Mouse (Mus musculus) forebrain, embryonic 15.5 days (tissue): ENCODE data around the gene Sowahd. TPM values are rescaled to one million over a fixed set of nuclear protein-coding genes. Genes with fewer than 3 reads are reported as not detected.

ENCODE experiments used
- polyA plus RNA-seq: library from polyadenylated mRNA; unstranded; fragments of >200 nt; fragmentation: Nextera tagmentation; extraction: Ambion mirVana; gene quantifications from 2 replicates; pipeline ENCODE4 v1.2.1, GENCODE M21; 2015

The Sowahd gene
- polyA plus RNA-seq, 1 experiment from 2014 or later, result not detected

Other genes with a start within 250 kb of the Sowahd start
- gene Ube2a, start 174.9 kb upstream of the Sowahd start, polyA plus RNA-seq, result 108 and 120 TPM in 2 replicates
- gene C330007P06Rik, start 174.7 kb upstream of the Sowahd start, polyA plus RNA-seq, result 24.4 and 24.7 TPM in 2 replicates
- 11.5 and 12.3 TPM in 2 replicates for gene Nkrf, start 145.9 kb upstream of the Sowahd start, polyA plus RNA-seq
- gene Sept6, start 57.1 kb upstream of the Sowahd start, polyA plus RNA-seq, result 51.8 and 53.0 TPM in 2 replicates
- 336 and 348 TPM in 2 replicates for gene Rpl39, start 36.6 kb downstream of the Sowahd start, polyA plus RNA-seq
- 27.2 and 30.3 TPM in 2 replicates for gene Upf3b, start 61.5 kb downstream of the Sowahd start, polyA plus RNA-seq
- gene Nkap, start 78.0 kb downstream of the Sowahd start, polyA plus RNA-seq, result 19.1 and 20.3 TPM in 2 replicates
- 0.20 and 0.22 TPM in 2 replicates for gene Akap14, start 120.0 kb downstream of the Sowahd start, polyA plus RNA-seq
- gene Ndufa1, start 142.3 kb downstream of the Sowahd start, polyA plus RNA-seq, result 449 and 519 TPM in 2 replicates
- gene Rnf113a1, start 142.4 kb downstream of the Sowahd start, polyA plus RNA-seq, result 14.3 and 15.9 TPM in 2 replicates
- not detected in 2 replicates for gene Gm9, start 162.2 kb downstream of the Sowahd start, polyA plus RNA-seq
- gene Rhox1, start 173.4 kb downstream of the Sowahd start, polyA plus RNA-seq, result not detected in 2 replicates
- gene Rhox2a, start 196.1 kb downstream of the Sowahd start, polyA plus RNA-seq, result not detected in 2 replicates
- gene Rhox3a, start 201.1 kb downstream of the Sowahd start, polyA plus RNA-seq, result not detected in 2 replicates
- gene Rhox4a, start 216.5 kb downstream of the Sowahd start, polyA plus RNA-seq, result not detected in 2 replicates